Mouse (Mus musculus): ENCODE data around the gene Tacc2.

The Tacc2 gene

DNA sequence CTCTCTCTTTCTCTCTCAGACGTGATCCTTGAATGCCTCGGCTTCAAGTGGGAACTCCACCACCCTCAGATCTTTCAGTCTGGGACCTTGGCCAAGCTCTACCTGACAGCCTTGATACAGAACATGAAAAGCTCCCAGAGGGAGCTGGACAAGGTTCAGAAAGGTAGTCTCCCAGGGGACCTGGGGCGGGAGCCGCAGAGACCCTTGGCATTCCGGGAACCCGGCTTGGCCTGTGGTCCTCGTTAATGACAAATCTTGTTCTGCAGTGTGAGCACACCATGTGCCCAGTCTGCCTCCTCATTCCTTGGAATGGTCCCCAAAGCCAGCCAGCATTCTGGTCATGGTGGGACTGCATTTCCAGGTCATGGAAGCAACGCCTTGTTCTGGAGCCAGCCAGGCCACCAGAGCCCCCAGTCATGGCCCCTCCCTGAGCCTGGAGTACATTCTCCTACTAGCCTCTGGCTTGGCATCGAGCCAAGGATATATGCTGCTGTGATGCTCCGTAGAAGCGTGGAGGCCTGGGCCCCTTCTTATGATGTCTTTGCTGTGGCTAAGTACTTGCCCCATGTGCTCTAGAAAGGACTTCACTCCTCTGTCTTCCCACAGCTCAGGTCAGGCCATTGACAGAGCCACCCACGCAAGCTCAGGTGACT lies 208.8 kb downstream of the Tacc2 start:
- DNase-seq = no peak

DNA sequence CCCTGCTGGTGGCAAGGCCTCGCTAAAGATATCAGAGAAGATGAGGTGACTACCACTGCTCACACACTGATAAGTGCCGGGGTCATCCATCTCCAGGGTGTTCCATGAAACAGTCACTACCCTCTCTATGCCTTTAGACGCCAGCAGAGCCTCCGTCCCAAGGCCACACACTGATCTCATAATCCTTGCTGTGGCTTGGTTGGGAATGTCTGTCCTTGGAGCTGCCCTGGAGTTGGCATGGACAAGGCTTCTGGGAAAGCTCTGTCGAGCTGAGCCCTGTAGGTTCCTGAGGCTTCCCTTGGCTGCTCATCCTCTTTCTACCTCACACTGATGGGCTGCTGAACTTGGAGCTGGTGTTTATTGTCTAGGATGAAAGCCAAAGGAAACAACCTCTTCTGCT lies 209.5 kb downstream of the Tacc2 start:
- DNase-seq = no peak

DNA sequence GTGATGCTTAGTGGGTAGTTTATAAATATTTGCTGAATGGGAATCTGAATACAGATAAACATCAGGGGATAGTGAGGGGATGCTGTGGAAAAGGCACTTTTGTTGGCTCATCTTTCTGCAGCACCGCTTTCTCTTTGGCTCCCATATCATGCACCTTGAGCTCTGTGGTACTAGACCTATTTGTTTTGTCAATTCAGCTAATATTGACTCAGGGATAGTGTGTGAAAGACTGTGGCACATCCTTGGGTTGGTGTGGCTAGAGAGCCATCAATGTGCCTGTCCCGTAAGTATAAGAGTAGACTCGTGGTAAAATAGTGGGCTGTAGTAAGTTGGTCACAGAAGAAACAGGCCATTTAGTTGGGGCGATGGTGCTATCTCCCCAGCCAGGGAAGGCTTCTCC lies 210.3 kb downstream of the Tacc2 start:
- DNase-seq = no peak

DNA sequence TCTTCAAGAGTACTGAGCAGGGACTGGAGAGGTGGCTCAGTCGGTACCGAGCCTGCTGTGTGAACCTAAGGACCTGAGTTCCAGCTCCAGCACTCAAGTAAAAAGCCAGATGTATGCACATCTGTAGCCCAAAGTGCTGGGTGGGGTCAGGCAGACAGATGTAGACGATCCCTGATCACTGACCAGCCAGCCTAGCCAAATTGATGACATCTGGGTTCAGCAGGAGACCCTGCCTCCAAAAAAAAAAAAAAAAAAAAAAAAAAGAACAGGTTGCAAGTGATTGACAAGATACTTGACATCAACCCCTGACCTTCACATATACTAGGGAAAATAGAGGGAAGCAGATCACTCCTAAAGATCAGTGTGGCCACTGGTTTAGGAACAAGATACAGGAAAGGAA lies 211.7 kb downstream of the Tacc2 start:
- DNase-seq = no peak

DNA sequence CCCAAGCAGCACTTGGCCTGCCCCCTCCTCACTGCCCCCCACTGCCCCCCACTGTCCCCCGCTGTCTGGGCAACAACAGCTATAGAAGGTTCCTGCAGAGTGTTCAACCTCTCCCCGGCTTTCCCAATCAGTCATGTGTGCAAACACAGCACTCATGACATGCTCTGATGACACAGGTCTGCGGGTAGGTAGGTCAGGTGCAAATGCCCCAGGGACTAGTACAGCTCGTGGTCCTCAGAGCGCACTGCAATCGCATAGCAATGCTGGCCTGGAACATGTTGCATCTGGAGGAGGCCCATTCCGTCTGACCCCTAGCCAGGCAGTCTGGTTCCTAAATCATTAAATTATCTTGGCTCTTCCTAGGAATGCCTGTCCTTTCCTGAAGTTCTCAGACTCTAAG lies 212.2 kb downstream of the Tacc2 start:
- no peak for DNase-seq

DNA sequence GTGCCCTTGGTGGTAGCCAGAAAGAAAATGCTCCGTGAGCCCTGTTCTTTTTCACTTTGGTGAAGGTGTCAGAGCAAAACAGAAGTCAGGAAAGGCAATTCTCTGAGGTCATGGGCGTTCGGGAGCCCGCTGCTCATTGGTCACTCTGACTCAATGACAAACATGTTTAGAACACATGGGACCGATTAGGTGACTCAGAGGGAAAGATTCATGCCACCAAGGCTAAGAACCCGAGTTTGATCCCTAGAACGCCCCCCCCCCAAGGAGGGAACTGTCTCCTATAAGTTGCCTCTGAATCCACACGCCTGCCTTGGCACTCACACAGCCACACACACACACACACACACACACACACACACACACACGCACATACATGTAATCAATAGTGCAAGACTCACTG lies 216.4 kb downstream of the Tacc2 start:
- DNase-seq = no peak

DNA sequence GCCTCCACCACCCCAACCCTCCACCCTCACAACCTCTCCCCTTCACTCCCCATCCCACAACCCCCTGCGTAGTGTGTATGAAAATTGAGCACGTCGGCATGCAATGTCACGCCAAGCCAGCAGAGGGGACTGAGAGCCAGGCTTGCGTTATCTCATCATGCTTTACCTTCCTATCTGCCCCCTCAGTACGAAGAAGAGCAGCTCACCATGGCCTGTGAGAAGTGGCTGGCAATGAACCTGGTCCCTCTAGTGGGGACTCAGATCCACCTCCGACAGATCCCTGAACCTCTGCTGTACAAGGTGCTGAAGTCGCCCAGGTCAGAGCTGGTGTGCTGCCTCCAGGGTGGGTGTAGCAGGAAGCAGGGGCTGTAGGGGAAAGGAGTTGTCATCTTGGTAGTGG lies 219.5 kb downstream of the Tacc2 start:
- no peak for DNase-seq

DNA sequence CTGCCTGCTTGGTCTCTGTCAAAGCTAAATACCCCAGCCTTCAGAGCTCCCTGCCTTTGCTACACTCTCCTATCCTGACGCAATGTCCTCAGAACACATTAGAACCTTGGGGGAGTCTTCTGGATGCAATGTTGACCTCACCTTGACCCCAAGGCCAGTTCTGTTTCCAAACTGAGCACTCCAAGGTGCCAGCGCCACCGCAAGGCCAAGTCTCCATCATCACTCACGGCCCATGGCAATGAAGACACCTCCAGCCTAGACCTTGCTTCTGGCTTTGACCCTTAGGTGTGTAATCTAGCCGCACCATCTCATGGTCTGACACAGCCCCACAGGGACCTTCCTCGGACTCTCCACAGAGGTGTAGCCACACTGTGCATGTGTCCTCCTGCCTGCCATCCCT lies 220.3 kb downstream of the Tacc2 start:
- no peak for DNase-seq

DNA sequence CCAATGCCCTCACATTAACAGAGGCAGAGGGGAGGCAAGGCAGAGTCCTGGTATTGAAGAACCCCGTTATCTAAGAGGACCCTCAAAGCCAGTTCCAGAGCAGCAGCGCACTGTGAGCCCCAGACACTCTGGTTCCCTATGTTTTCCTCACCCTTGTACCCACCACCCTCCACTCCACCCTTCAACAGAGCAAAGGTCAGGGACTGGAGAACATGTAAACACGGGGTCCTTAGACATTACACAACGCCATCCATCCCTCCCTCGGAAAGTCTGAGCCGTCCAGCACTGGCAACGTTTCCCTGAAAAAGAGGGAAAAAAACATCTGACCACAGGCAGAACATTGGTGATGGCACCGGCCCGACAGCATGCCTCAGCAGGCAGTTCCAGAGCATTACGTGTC lies 222.2 kb downstream of the Tacc2 start:
- DNase-seq = no peak

DNA sequence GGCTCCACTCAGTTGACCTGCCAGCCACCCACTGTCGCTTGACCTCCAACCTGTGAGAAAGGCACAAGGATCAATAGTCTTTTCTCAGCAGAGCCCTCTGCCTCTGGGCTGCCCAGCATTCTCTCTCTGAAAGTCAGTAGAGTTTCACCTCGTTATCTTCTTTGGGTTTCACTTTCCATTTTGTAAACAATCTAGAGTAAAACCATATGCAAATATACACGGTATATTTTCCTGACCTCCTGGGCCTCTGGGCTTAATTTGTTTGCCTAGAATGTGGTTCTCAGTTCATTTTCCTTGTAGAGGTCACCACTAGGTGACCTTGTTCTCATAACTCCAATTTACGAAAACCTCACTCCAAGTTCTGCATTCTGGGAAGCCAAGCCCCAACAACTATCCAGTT lies 223.4 kb downstream of the Tacc2 start:
- no peak for DNase-seq

DNA sequence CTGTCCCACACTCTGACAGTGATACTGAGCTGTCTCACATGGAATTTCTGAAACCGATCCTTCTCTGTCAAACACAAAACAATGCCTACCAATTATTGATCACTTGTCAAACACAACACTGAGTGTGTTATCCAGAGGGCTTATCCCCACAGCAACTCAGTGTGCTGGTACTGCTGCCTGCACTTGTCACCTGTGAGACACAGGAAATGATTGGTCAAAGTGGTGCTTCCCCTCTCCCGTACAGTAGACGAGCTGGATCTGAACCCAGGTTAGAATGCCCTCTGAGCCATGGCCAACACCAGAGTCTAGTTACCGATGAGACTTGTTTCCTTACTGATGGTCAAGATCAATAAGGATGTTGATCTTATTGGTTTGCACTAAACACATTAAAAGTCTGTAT lies 224.6 kb downstream of the Tacc2 start:
- no peak for DNase-seq

DNA sequence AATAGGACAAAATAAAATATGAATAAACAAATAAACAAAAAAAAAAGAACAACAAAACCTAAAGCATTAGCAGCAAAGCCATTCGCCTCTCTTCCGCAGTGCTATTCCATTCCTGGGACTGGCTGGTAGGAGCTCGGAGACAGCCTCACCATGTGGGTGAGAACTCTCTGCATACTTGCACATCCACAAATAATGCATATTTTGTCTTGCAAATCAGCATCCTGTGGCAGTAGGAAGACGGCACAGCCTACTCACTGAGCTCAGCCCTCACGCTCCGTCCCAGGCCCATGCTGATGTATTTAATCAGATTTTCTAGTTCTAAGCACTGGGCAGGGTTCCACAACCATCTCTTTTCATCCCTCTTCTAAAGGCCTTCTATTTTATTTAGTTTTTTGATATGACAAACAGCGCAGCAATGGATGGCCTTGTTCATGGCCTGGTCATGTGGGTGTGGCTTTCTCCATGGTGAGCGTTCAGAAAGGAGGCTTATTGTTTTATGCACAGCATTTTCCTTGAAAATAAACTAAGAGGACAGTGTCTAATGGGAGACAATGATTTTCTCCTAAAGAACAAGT lies 226.1 kb downstream of the Tacc2 start:
- no peak for DNase-seq

DNA sequence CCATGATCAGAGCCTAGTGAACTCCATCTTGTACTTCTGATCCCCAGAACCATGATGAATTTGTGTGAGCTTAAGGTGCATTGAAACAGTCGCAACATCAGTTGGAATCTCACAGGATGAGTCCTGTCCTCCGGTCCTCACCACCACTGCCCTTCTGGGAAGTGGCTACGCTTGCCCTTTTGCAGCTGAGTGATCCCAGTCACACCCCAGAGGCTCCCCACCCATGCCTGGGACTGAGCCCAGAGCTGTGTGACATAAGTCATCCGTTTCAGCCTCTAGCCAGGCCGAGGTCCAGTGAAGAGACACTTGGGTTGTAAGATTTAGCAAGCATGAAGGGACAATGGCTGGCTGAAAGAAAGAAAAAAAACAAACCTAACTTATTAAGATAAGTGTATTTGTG lies 227.8 kb downstream of the Tacc2 start:
- no peak for DNase-seq

DNA sequence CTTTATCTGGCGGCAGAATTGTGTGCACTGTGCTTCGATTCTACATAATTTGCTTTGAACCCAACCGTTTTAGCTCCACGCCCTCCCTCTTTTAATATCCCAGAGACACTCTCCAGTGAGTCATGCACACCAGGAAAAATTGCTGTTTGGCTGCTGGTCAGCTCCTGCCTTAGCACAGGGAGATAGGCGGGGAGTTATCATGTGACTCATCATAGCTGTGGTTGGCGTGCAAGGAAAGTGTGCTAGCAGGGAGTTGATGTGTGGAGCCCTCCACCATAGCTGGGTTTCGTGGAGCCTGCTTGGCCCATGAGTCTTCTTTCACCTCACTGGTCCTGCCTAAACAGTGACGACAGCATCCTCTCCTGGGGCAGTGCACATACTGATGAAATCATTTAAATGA lies 230.5 kb downstream of the Tacc2 start:
- no peak for DNase-seq

DNA sequence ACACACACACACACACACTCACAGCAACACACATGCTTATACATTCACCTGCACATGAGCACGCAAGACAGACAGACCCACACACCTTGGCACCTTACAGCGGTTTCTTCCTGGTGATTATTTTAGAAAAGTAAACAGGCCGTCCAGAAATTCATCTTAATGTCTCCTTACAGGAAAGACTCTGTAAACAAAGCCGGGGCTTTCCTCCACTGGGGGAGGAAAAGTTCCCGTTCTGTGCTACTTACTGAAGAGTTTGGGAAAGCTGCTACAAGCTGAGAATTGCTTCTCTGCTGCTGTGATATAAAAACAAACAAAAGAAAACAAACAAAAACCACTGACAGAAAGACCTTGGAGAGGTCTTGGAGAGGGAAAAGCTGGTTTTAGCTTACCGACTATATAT lies 231.5 kb downstream of the Tacc2 start:
- DNase-seq = no peak

DNA sequence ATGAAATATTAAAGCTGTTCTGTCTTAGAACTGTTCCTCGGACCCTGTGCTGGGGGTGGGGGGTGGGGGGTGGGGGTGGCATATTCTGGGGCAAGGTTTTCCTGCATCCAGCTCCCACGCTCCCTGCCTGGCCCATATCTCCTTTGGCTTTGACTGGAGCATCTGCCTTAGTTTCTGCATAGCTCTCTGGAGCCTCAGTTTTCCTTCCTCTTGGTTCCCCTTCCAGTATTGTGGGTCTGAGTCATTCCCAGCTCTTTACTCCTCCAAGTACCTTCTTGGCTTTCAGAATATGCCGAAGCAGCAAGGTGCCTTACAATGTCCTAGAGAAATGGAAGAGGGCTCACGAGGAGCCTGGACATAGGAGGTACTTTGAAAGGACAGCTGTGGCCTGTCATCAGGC lies 233.0 kb downstream of the Tacc2 start:
- DNase-seq = no peak

DNA sequence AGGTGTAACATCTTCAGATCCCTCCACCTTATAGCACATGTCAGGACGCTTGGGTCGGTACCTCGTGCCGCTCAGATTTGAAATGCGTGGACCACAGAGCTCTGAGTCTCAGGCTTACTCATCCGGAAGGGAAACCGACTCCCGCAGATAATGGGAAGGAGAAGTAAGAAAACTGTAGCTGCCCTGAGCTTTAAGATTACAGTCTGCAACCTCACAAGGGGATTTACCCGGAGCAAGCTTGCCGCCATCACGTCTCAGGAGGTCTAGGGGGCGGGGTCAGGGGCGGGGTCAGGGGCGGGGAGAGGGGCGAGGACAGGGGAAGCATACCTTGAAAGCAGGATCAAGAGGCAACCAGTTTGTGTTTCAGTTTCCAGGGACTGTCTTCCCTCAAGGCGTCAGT lies 235.2 kb downstream of the Tacc2 start:
- DNase-seq = no peak
